Mouse (Mus musculus) frontal cortex, adult 2 months (tissue): ENCODE data around the gene Spata2. TPM values are rescaled to one million over a fixed set of nuclear protein-coding genes. Genes with fewer than 3 reads are reported as not detected.

Experiments
- DNase-seq, 2 experiments: peaks; one replicate each; pipeline ENCODE4 v3.0.0; 2022; ENCODE audit warnings: low spot score in 1 of 2; ENCODE audit errors: extremely low spot score in 1 of 2
- polyA plus RNA-seq: library from polyadenylated mRNA; depleted of rRNA; stranded (reverse); fragments of >200 nt; gene quantifications from 2 replicates; pipeline ENCODE4 v1.2.3, GENCODE M21; 2012; rRNA removed

The Spata2 gene
- 53.1 and 58.6 TPM in 2 replicates for polyA plus RNA-seq

- DNase-seq = peak; percentile 86 to 95
These were observed at the start of gene Spata2 for GRCm38 (mm10) chr2:167492713-167493636. Spata2 (minus strand) TSS chr2:167492887.

- DNase-seq = no peak
These were observed 49.7 kb upstream of the Spata2 start for GRCm38 (mm10) chr2:167542361-167542760.

GRCm38 (mm10) chr2:167541761-167542160 is 49.1 kb upstream of the Spata2 start:
- no peak for DNase-seq

- DNase-seq = no peak
These were observed 48.6 kb upstream of the Spata2 start for GRCm38 (mm10) chr2:167541324-167541723.

GRCm38 (mm10) chr2:167540477-167541110 is 47.9 kb upstream of the Spata2 start:
- DNase-seq = no peak

GRCm38 (mm10) chr2:167539536-167540476 is 47.1 kb upstream of the Spata2 start:
- DNase-seq = no peak

GRCm38 (mm10) chr2:167538671-167539306 is 46.1 kb upstream of the Spata2 start:
- DNase-seq = no peak

- peak; percentile 46 to 75 for DNase-seq
These were observed 45.0 kb upstream of the Spata2 start, which contains the start of gene Snai1 for GRCm38 (mm10) chr2:167537476-167538297. Snai1 (plus strand) TSS chr2:167538195.

- DNase-seq = no peak
These were observed 43.7 kb upstream of the Spata2 start for GRCm38 (mm10) chr2:167536320-167536945.

- DNase-seq = no peak
These were observed 41.2 kb upstream of the Spata2 start for GRCm38 (mm10) chr2:167533880-167534279.

- peak in 1 of 2 experiments; percentile 59 for DNase-seq
These were observed 39.4 kb upstream of the Spata2 start for GRCm38 (mm10) chr2:167532131-167532530.

- DNase-seq = no peak
These were observed 37.8 kb upstream of the Spata2 start for GRCm38 (mm10) chr2:167530536-167530935.

GRCm38 (mm10) chr2:167529935-167530513 is 37.3 kb upstream of the Spata2 start:
- DNase-seq = no peak

- DNase-seq = peak in 1 of 2 experiments; percentile 63
These were observed 35.6 kb upstream of the Spata2 start for GRCm38 (mm10) chr2:167528278-167528677.

- no peak for DNase-seq
These were observed 27.0 kb upstream of the Spata2 start for GRCm38 (mm10) chr2:167519606-167520252.

- no peak for DNase-seq
These were observed 23.0 kb upstream of the Spata2 start for GRCm38 (mm10) chr2:167515688-167516087.

GRCm38 (mm10) chr2:167514641-167515040 is 22.0 kb upstream of the Spata2 start:
- DNase-seq = no peak

GRCm38 (mm10) chr2:167512970-167513369 is 20.3 kb upstream of the Spata2 start:
- no peak for DNase-seq
